Mouse (Mus musculus): ENCODE data around the gene Cfap36. TPM values are rescaled to one million over a fixed set of nuclear protein-coding genes. Genes with fewer than 3 reads are reported as not detected.

The Cfap36 gene
- polyA plus RNA-seq, 1 experiment, result 143 TPM

GRCm38 (mm10) chr11:29233569-29233968 lies 13.6 kb downstream of the Cfap36 start:
- no peak overlapping the region for H3K4me3 ChIP-seq (ENCODE audit: control insufficient read depth, low read depth, low read length)
- H3K27me3 ChIP-seq (ENCODE audit: control insufficient read depth, insufficient read depth, low read length), result no peaks in the 10 kb centered on the region
- H3K27ac ChIP-seq (ENCODE audit: control insufficient read depth, insufficient read depth, low read depth, low read length), result no peak overlapping the region
- no peaks in the 10 kb centered on the region for H3K36me3 ChIP-seq (ENCODE audit: control insufficient read depth, insufficient read depth, low read length)
- no peaks in the 10 kb centered on the region for H3K4me1 ChIP-seq (ENCODE audit: control insufficient read depth, insufficient read depth, low read length)
- TF ChIP-seq POLR2A (IDR thresholded peaks at IDR 0.05; ENCODE audit: control insufficient read depth, low read depth, low read length) (no peak), CTCF (IDR thresholded peaks at IDR 0.05; ENCODE audit: control insufficient read depth, insufficient read depth, insufficient replicate concordance, low read depth, low read length) (no peak)

GRCm38 (mm10) chr11:29228957-29229356 lies 18.3 kb downstream of the Cfap36 start:
- Histone ChIP-seq H3K36me3 (ENCODE audit: control insufficient read depth, insufficient read depth, low read length) (no peaks in the 10 kb centered on the region), H3K27ac (ENCODE audit: control insufficient read depth, insufficient read depth, low read depth, low read length) (no peak overlapping the region), H3K4me3 (ENCODE audit: control insufficient read depth, low read depth, low read length) (no peak overlapping the region), H3K4me1 (ENCODE audit: control insufficient read depth, insufficient read depth, low read length) (no peaks in the 10 kb centered on the region), H3K27me3 (ENCODE audit: control insufficient read depth, insufficient read depth, low read length) (no peaks in the 10 kb centered on the region)
- TF ChIP-seq POLR2A (IDR thresholded peaks at IDR 0.05; ENCODE audit: control insufficient read depth, low read depth, low read length) (no peak), CTCF (IDR thresholded peaks at IDR 0.05; ENCODE audit: control insufficient read depth, insufficient read depth, insufficient replicate concordance, low read depth, low read length) (no peak)

- Histone ChIP-seq H3K36me3 (ENCODE audit: control insufficient read depth, insufficient read depth, low read length) (no peaks in the 10 kb centered on the region; the same call in 1 of the 2 replicates), H3K27ac (ENCODE audit: control insufficient read depth, insufficient read depth, low read depth, low read length) (no peak overlapping the region), H3K27me3 (ENCODE audit: control insufficient read depth, insufficient read depth, low read length) (no peaks in the 10 kb centered on the region), H3K4me3 (ENCODE audit: control insufficient read depth, low read depth, low read length) (no peak overlapping the region), H3K4me1 (ENCODE audit: control insufficient read depth, insufficient read depth, low read length) (no peaks in the 10 kb centered on the region)
- TF ChIP-seq POLR2A (IDR thresholded peaks at IDR 0.05; ENCODE audit: control insufficient read depth, low read depth, low read length) (no peak), CTCF (IDR thresholded peaks at IDR 0.05; ENCODE audit: control insufficient read depth, insufficient read depth, insufficient replicate concordance, low read depth, low read length) (no peak)
Measured at GRCm38 (mm10) chr11:29224754-29225153, 22.5 kb downstream of the Cfap36 start.

- H3K36me3 ChIP-seq (ENCODE audit: control insufficient read depth, insufficient read depth, low read length), result no peaks in the 10 kb centered on the region; the same call in 1 of the 2 replicates
Measured at GRCm38 (mm10) chr11:29222310-29222709, 24.9 kb downstream of the Cfap36 start.

GRCm38 (mm10) chr11:29219055-29219454 lies 28.2 kb downstream of the Cfap36 start:
- Histone ChIP-seq H3K27me3 (ENCODE audit: control insufficient read depth, insufficient read depth, low read length) (no peaks in the 10 kb centered on the region), H3K4me3 (ENCODE audit: control insufficient read depth, low read depth, low read length) (no peak overlapping the region), H3K4me1 (ENCODE audit: control insufficient read depth, insufficient read depth, low read length) (no peaks in the 10 kb centered on the region), H3K36me3 (ENCODE audit: control insufficient read depth, insufficient read depth, low read length) (no peaks in the 10 kb centered on the region; the same call in 1 of the 2 replicates), H3K27ac (ENCODE audit: control insufficient read depth, insufficient read depth, low read depth, low read length) (no peak overlapping the region)
- TF ChIP-seq CTCF (IDR thresholded peaks at IDR 0.05; ENCODE audit: control insufficient read depth, insufficient read depth, insufficient replicate concordance, low read depth, low read length) (no peak), POLR2A (IDR thresholded peaks at IDR 0.05; ENCODE audit: control insufficient read depth, low read depth, low read length) (no peak)

More at GRCm38 (mm10) chr11:29222310-29222709, 24.9 kb downstream of the Cfap36 start:
- no peaks in the 10 kb centered on the region for H3K4me1 ChIP-seq (ENCODE audit: control insufficient read depth, insufficient read depth, low read length)
- H3K4me3 ChIP-seq (ENCODE audit: control insufficient read depth, low read depth, low read length), result no peak overlapping the region
- TF ChIP-seq CTCF (IDR thresholded peaks at IDR 0.05; ENCODE audit: control insufficient read depth, insufficient read depth, insufficient replicate concordance, low read depth, low read length) (no peak), POLR2A (IDR thresholded peaks at IDR 0.05; ENCODE audit: control insufficient read depth, low read depth, low read length) (no peak)
- no peaks in the 10 kb centered on the region for H3K27me3 ChIP-seq (ENCODE audit: control insufficient read depth, insufficient read depth, low read length)
- no peak overlapping the region for H3K27ac ChIP-seq (ENCODE audit: control insufficient read depth, insufficient read depth, low read depth, low read length)

- H3K4me1 ChIP-seq (ENCODE audit: control insufficient read depth, insufficient read depth, low read length), result no peaks in the 10 kb centered on the region
- no peak overlapping the region for H3K27ac ChIP-seq (ENCODE audit: control insufficient read depth, insufficient read depth, low read depth, low read length)
- no peaks in the 10 kb centered on the region for H3K27me3 ChIP-seq (ENCODE audit: control insufficient read depth, insufficient read depth, low read length)
- no peak overlapping the region for H3K4me3 ChIP-seq (ENCODE audit: control insufficient read depth, low read depth, low read length)
- H3K36me3 ChIP-seq (ENCODE audit: control insufficient read depth, insufficient read depth, low read length), result no peaks in the 10 kb centered on the region; the same call in 1 of the 2 replicates
- TF ChIP-seq CTCF (IDR thresholded peaks at IDR 0.05; ENCODE audit: control insufficient read depth, insufficient read depth, insufficient replicate concordance, low read depth, low read length) (no peak), POLR2A (IDR thresholded peaks at IDR 0.05; ENCODE audit: control insufficient read depth, low read depth, low read length) (no peak)
Measured at GRCm38 (mm10) chr11:29216196-29216595, 31.0 kb downstream of the Cfap36 start.

GRCm38 (mm10) chr11:29209774-29210173 lies 37.4 kb downstream of the Cfap36 start:
- H3K36me3 ChIP-seq (ENCODE audit: control insufficient read depth, insufficient read depth, low read length), result 0 out of 2 replicates have a peak, but pooled peaks cover 1% of the 10 kb centered on the region
- no peaks in the 10 kb centered on the region for H3K27me3 ChIP-seq (ENCODE audit: control insufficient read depth, insufficient read depth, low read length)
- no peak overlapping the region for H3K27ac ChIP-seq (ENCODE audit: control insufficient read depth, insufficient read depth, low read depth, low read length)
- TF ChIP-seq POLR2A (IDR thresholded peaks at IDR 0.05; ENCODE audit: control insufficient read depth, low read depth, low read length), result no peak
- TF ChIP-seq CTCF (IDR thresholded peaks at IDR 0.05; ENCODE audit: control insufficient read depth, insufficient read depth, insufficient replicate concordance, low read depth, low read length), result no peak
- H3K4me1 ChIP-seq (ENCODE audit: control insufficient read depth, insufficient read depth, low read length), result no peaks in the 10 kb centered on the region
- H3K4me3 ChIP-seq (ENCODE audit: control insufficient read depth, low read depth, low read length), result no peak overlapping the region
